Mouse (Mus musculus) olfactory bulb, adult 2 months (tissue): ENCODE data around the gene Phox2b. TPM values are rescaled to one million over a fixed set of nuclear protein-coding genes. Genes with fewer than 3 reads are reported as not detected.

Experiments
- H3K27ac ChIP-seq: fragments of 200-500 bp; 2 replicates; pipeline ENCODE4 v1.5.1; 2012; ENCODE audit warnings: low read depth, low read length; ENCODE audit not compliant: insufficient read depth
- H3K4me1 ChIP-seq: fragments of 200-500 bp; 2 replicates; pipeline ENCODE4 v1.6.1; 2012; ENCODE audit warnings: low read length; ENCODE audit not compliant: control insufficient read depth, insufficient read depth
- H3K4me3 ChIP-seq: fragments of 200-500 bp; 2 replicates; pipeline ENCODE4 v1.5.1; 2012; ENCODE audit warnings: mild to moderate bottlenecking, low read depth, low read length, moderate library complexity; ENCODE audit not compliant: insufficient read depth
- CTCF ChIP-seq: fragments of 200-500 bp; IDR thresholded peaks from 2 replicates; pipeline ENCODE4 v1.5.1; 2012; ENCODE audit warnings: low read depth, mild to moderate bottlenecking, low read length, moderate library complexity; ENCODE audit not compliant: insufficient read depth
- POLR2A ChIP-seq: fragments of 200-500 bp; IDR thresholded peaks from 2 replicates; pipeline ENCODE4 v1.6.1; 2012; ENCODE audit warnings: mild to moderate bottlenecking, low read depth, low read length, moderate library complexity; ENCODE audit not compliant: insufficient read depth
- WGBS: fragments of 180-500 bp; shearing (Covaris S2); methylation state at CpG from one replicate; pipeline ENCODE4 v1.1.7; 2018; 5-methylcytosine and 5-hydroxymethylcytosine counted together
- polyA plus RNA-seq: library from polyadenylated mRNA; stranded (reverse); fragments of >200 nt; gene quantifications from 2 replicates; pipeline ENCODE4 v1.2.4, GENCODE M21; 2012; ENCODE audit warnings: low replicate concordance; ENCODE audit not compliant: missing spikeins, insufficient read depth, insufficient read length

The Phox2b gene
- not detected in 2 replicates for polyA plus RNA-seq

DNA sequence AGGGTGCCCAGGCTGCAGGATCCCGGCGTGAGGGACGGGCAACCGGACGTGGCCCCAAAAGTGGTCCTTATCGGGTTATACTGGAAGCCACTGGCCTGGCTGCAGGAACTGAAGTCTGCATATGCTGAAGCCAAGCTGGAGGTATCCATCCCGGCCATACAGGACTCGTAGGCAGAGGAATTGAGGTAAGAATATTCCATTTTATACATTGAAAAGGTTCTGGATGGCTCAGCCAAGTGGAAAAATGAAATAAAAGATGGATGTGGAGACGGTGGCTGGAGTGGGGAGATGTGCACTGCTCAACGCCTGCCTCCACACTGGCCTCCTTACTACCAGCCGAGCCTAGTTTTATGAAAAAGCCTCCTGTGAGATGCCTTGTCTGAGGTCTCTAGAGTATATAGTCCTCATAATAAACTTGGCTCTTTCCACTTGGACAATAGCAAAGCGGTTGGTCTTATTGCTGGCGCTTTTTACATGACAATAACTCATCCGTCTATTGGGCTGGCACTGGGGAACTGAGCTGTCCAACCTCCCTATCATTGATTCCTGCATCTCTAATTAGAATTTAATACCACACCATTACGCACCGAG, at the start of gene Phox2b:
Gene Phox2b, minus strand, starts transcription at position 569 of the 591 bp plus-strand sequence.
- 5% methylated on average over 16 of the region's 16 CpGs for WGBS
- no peak within 1 kb of the TSS for H3K4me3 ChIP-seq
- H3K4me1 ChIP-seq = no peaks in the 10 kb centered on the region
- TF ChIP-seq CTCF (no peak), POLR2A (no peak)
- no peak within 1 kb of the TSS for H3K27ac ChIP-seq

DNA sequence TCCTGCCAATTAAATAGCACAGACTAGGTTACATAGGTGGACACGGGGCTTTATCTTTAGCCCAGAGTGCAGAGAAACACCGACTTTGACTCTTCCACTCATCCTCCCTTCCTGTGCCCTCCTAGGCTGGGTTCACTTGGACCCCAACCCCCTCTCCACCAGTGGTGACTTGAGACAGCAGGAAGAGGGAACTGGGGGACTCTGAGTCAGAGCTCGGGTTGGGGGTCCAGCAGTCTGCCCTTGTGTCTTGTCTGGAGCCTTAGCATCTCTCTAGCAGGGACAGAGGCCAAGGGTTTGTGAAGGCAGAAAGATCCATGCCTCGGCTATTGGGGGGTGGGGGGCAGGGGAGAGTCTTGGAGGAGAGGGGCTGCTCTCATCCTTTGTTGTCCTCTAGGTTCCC, 43.5 kb upstream of the Phox2b start:
- TF ChIP-seq CTCF = no peak
- no peak for TF ChIP-seq POLR2A
- Histone ChIP-seq H3K4me1 (no peaks in the 10 kb centered on the region), H3K4me3 (no peak overlapping the region), H3K27ac (no peak overlapping the region)
- 77% methylated on average over 4 of the region's 4 CpGs for WGBS

DNA sequence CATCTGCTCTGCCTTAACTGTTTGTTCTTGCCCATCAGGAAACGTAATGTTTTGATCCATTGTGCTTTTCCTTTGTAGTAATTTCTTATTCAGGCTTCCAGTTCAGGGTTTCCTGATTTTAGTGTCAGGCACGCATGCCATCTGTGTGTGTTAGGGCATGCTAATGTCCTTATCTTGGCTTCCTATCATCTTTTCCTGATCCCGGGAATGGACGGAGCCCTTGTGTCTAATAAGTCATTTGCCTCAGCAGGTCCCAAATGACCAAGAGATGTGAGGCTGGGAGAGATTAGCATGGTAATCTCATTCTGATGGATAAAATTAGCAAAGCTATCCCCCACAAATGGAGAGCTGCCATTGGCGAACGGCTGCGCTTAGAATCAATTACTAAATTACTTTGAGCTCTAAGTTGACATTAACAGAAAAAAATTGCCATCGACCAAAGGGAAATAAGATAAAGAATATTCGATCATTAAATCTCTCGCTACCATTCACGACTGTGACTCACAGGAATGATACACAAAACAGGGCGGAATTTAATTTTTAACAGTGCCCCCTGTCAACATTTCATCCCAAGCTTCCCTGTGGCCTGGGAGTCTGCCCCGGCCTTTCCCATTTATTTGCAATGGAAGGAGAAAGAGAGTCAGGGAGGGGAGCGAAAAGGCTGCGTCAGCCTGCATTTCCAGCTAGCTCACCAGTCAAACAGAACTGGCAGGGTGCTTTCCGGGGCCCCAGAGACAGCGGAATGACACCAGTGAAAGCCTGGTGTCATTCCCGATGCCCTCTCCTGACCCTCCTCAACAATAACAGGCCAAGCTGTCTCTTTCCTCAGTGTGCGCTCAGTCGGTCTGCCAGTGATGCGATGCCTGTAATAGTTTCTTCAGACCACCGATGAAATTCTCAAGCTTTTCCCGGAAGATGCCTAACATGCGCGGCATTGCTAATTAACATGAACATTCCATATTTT, 40.2 kb upstream of the Phox2b start:
- no peak overlapping the region for H3K4me3 ChIP-seq
- WGBS = 51% methylated on average over 25 of the region's 25 CpGs
- TF ChIP-seq POLR2A (no peak), CTCF (no peak)
- no peaks in the 10 kb centered on the region for H3K4me1 ChIP-seq
- no peak overlapping the region for H3K27ac ChIP-seq

DNA sequence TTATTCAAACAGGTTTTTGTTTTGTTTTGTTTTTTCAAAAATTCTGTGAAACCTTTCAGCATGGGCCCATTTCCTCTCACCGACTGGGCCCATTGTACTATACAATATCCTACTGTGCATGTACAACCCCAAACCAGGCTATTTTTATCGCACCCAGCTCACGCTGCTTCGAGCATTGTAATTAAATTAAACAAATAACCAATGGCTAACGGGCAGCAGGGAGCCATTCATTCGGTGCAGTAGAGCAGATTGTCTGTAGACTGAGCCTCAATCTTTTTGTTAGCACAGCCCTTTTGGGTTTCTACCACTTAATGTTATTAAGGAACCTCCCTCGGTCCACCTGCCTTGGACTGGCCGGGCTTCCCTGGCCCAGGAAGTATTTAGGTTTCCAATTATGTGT, 39.5 kb upstream of the Phox2b start:
- H3K4me3 ChIP-seq = no peak overlapping the region
- no peaks in the 10 kb centered on the region for H3K4me1 ChIP-seq
- no peak overlapping the region for H3K27ac ChIP-seq
- 17% methylated on average over 8 of the region's 8 CpGs for WGBS
- TF ChIP-seq POLR2A (no peak), CTCF (no peak)

DNA sequence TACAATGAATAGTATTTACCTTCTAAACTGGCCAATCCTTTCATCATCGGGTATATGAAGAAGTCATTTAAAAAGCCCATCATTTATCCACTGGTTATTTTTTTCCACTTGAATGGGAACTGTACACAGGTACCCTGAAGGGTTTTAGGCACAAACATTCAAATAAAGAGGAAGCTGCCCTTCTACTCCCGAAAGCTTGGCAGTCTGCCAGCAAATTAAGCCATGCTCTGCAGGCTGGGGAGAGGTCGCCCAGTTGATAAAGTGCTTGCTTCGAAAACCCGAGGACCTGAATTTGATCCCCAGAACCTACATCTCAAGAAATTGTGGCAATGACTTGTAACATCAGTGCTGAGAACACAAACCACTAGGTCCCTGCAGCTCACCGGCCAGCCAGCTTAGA, 35.6 kb upstream of the Phox2b start:
- TF ChIP-seq CTCF = no peak
- Histone ChIP-seq H3K4me3 (no peak overlapping the region), H3K27ac (no peak overlapping the region), H3K4me1 (no peaks in the 10 kb centered on the region)
- 22% methylated on average over 6 of the region's 6 CpGs for WGBS

DNA sequence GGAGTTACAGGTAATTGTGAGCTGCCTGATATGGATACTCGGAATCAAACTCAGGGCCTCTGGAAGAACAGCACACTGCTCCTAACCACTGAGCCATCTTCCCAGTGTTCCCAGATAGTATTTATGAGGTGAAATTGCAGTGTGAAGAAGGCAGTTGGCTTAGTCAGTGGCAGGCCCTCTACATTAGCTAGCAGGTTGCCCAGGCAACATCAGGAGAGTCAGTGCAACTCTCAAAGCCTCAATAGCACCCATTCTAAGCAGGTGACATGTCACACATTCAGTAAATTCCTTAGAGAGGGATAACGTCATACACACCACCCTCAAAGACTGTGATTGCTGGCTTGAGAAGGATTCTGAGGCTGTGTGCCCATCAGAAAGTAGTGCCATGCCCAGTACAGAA, 32.6 kb upstream of the Phox2b start:
- Histone ChIP-seq H3K4me3 (no peak overlapping the region), H3K4me1 (no peaks in the 10 kb centered on the region), H3K27ac (no peak overlapping the region)
- whole genome bisulfite sequencing = 61% methylated on average over 2 of the region's 2 CpGs
- TF ChIP-seq POLR2A (no peak), CTCF (no peak)

DNA sequence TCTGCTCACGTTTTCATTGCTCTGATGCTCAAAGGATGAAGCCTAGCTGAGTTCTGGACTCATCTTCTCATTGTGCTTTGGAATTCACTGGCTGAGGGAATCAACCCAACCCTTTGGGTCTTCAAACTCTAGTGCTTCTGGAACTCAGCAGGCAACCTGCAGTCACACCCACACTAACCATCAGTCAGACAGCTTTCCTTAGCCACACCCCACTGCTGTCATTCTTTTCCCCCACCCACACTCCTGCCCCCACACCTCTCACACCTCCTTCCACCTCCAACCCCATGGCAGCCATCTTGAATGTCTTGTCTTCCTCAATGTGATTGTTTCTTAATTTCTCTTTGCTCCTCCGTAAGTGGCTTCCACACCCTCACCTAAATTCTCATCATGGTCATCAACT, 7.2 kb upstream of the Phox2b start:
- WGBS = 90% methylated on average over 2 of the region's 2 CpGs
- TF ChIP-seq POLR2A = no peak
- TF ChIP-seq CTCF = no peak

DNA sequence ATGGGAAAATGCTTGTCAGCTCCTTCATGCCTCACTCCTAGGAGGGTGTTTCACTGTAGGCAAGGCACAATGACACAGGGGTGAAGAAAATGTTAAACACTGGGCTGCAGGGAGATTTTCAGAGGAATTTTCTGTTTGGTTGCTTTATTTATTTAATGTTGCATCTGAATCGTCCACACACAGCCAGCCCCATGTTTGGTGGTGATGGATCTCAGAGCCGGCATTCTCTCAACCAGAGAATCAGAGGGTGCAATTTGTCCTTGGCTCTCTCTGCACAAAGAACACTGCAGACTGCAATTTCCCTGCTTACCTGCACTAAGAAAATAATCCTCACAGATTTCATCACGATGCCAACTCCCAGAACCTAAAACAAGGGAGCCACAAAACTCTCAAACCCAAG, 3.9 kb upstream of the Phox2b start:
- no peaks in the 10 kb centered on the region for H3K4me1 ChIP-seq
- WGBS = 3% methylated on average over 3 of the region's 3 CpGs
- no peak for TF ChIP-seq CTCF
- no peak for TF ChIP-seq POLR2A
- no peak overlapping the region for H3K4me3 ChIP-seq
- no peak overlapping the region for H3K27ac ChIP-seq

More for the DNA sequence above, 7.2 kb upstream of the Phox2b start:
- Histone ChIP-seq H3K4me3 (no peak overlapping the region), H3K4me1 (no peaks in the 10 kb centered on the region), H3K27ac (no peak overlapping the region)
